Mouse (Mus musculus) olfactory bulb, adult 2 months (tissue): ENCODE data around the gene Tmem81.

ENCODE experiments used
- CTCF ChIP-seq: fragments of 200-500 bp; IDR thresholded peaks from 2 replicates; pipeline ENCODE4 v1.5.1; 2012; ENCODE audit warnings: low read depth, mild to moderate bottlenecking, low read length, moderate library complexity; ENCODE audit not compliant: insufficient read depth
- POLR2A ChIP-seq: fragments of 200-500 bp; IDR thresholded peaks from 2 replicates; pipeline ENCODE4 v1.6.1; 2012; ENCODE audit warnings: mild to moderate bottlenecking, low read depth, low read length, moderate library complexity; ENCODE audit not compliant: insufficient read depth

DNA sequence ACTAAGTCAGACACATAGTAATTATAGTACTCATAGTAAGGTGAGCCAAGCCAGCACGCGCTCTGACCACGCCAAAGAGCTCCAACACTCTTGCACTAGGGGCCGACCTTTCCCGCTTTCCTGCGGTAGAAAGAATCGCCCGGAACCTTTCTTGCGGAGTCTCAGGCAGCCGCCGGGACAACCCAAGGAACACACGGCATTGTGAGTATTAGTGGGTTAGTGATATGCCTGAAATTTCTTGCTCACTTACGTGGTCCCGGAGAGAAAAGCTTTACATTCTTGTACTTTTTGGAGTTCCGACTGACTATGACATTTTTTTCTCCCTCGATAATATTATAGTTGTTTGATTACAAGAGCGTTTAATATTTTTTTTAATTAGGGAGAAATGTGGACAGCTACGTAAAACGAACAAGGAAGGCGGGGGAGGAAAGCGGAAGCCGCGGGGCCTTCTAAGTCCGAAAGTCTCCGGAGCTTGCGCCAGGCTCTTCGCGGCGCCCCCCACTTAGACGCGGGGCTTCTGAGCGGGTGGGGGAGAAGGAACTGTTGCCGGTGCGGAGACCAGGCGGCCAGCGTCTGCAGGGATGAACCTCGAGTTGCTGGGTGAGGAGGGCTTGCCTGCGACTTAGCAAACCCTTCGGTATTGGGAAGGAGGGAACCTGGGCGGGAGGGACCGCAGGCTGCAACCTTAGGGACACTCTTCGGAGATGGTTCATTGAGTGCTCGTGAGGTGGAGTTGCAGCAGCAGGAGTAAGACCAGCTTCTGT lies 28.9 kb upstream of the Tmem81 start, which contains the start of gene Rbbp5:
- TF ChIP-seq CTCF, result no peak
- TF ChIP-seq POLR2A, result peak; percentile 19; the same call in 1 of the 2 replicates
